Mouse (Mus musculus): Measurements from ENCODE around the gene Reep6. TPM values are rescaled to one million over a fixed set of nuclear protein-coding genes. Genes with fewer than 3 reads are reported as not detected.

The Reep6 gene
- polyA plus RNA-seq, 1 experiment: 287 TPM

- Histone ChIP-seq H3K27ac (ENCODE audit: insufficient read depth, low read depth, low read length) (no peak overlapping the region), H3K4me1 (ENCODE audit: control insufficient read depth, insufficient read depth, insufficient read length, low read length) (peaks cover 3% of the 10 kb centered on the region), H3K36me3 (ENCODE audit: control insufficient read depth, insufficient read depth, low read length) (peaks cover 7% of the 10 kb centered on the region; the same call in 1 of the 2 replicates), H3K27me3 (ENCODE audit: control insufficient read depth, insufficient read depth, low read length) (peaks cover 40% of the 10 kb centered on the region), H3K4me3 (ENCODE audit: low read depth, low read length) (no peak overlapping the region)
- no peak for TF ChIP-seq POLR2A (IDR thresholded peaks at IDR 0.05; ENCODE audit: low read depth, low read length)
- no peak for TF ChIP-seq CTCF (IDR thresholded peaks at IDR 0.05; ENCODE audit: extremely low read depth, insufficient read length, insufficient replicate concordance, low read depth, low read length)
- WGBS: 23% methylated on average over 20 of the region's 20 CpGs
These were observed 16.0 kb upstream of the Reep6 start for GRCm38 (mm10) chr10:80313627-80314201.

GRCm38 (mm10) chr10:80314494-80315001 lies 15.2 kb upstream of the Reep6 start:
- no peak for TF ChIP-seq CTCF (IDR thresholded peaks at IDR 0.05; ENCODE audit: extremely low read depth, insufficient read length, insufficient replicate concordance, low read depth, low read length)
- Histone ChIP-seq H3K27me3 (ENCODE audit: control insufficient read depth, insufficient read depth, low read length) (peaks cover 40% of the 10 kb centered on the region), H3K27ac (ENCODE audit: insufficient read depth, low read depth, low read length) (no peak overlapping the region), H3K36me3 (ENCODE audit: control insufficient read depth, insufficient read depth, low read length) (peaks cover 11% of the 10 kb centered on the region; the same call in 1 of the 2 replicates), H3K4me1 (ENCODE audit: control insufficient read depth, insufficient read depth, insufficient read length, low read length) (peaks cover 10% of the 10 kb centered on the region), H3K4me3 (ENCODE audit: low read depth, low read length) (no peak overlapping the region)
- 50% methylated on average over 16 of the region's 16 CpGs for WGBS

GRCm38 (mm10) chr10:80315315-80315714 lies 14.4 kb upstream of the Reep6 start:
- 50% methylated on average over 27 of the region's 27 CpGs for WGBS
- no peak for TF ChIP-seq POLR2A (IDR thresholded peaks at IDR 0.05; ENCODE audit: low read depth, low read length)
- TF ChIP-seq CTCF (IDR thresholded peaks at IDR 0.05; ENCODE audit: extremely low read depth, insufficient read length, insufficient replicate concordance, low read depth, low read length): no peak
- Histone ChIP-seq H3K27ac (ENCODE audit: insufficient read depth, low read depth, low read length) (no peak overlapping the region), H3K4me1 (ENCODE audit: control insufficient read depth, insufficient read depth, insufficient read length, low read length) (peaks cover 11% of the 10 kb centered on the region), H3K36me3 (ENCODE audit: control insufficient read depth, insufficient read depth, low read length) (peaks cover 11% of the 10 kb centered on the region; the same call in 1 of the 2 replicates), H3K4me3 (ENCODE audit: low read depth, low read length) (no peak overlapping the region), H3K27me3 (ENCODE audit: control insufficient read depth, insufficient read depth, low read length) (peaks cover 40% of the 10 kb centered on the region)

GRCm38 (mm10) chr10:80316359-80316781 lies 13.4 kb upstream of the Reep6 start:
- Histone ChIP-seq H3K4me3 (ENCODE audit: low read depth, low read length) (no peak overlapping the region), H3K27me3 (ENCODE audit: control insufficient read depth, insufficient read depth, low read length) (peaks cover 36% of the 10 kb centered on the region), H3K4me1 (ENCODE audit: control insufficient read depth, insufficient read depth, insufficient read length, low read length) (peaks cover 11% of the 10 kb centered on the region), H3K27ac (ENCODE audit: insufficient read depth, low read depth, low read length) (no peak overlapping the region), H3K36me3 (ENCODE audit: control insufficient read depth, insufficient read depth, low read length) (peaks cover 11% of the 10 kb centered on the region; the same call in 1 of the 2 replicates)
- no peak for TF ChIP-seq CTCF (IDR thresholded peaks at IDR 0.05; ENCODE audit: extremely low read depth, insufficient read length, insufficient replicate concordance, low read depth, low read length)
- TF ChIP-seq POLR2A (IDR thresholded peaks at IDR 0.05; ENCODE audit: low read depth, low read length): no peak
- WGBS: 15% methylated on average over 11 of the region's 11 CpGs

- H3K27me3 ChIP-seq (ENCODE audit: control insufficient read depth, insufficient read depth, low read length): peaks cover 33% of the 10 kb centered on the region
- no peak overlapping the region for H3K4me3 ChIP-seq (ENCODE audit: low read depth, low read length)
- peaks cover 11% of the 10 kb centered on the region for H3K4me1 ChIP-seq (ENCODE audit: control insufficient read depth, insufficient read depth, insufficient read length, low read length)
- 45% methylated on average over 10 of the region's 10 CpGs for WGBS
- TF ChIP-seq CTCF (IDR thresholded peaks at IDR 0.05; ENCODE audit: extremely low read depth, insufficient read length, insufficient replicate concordance, low read depth, low read length): no peak
- TF ChIP-seq POLR2A (IDR thresholded peaks at IDR 0.05; ENCODE audit: low read depth, low read length): no peak
- H3K36me3 ChIP-seq (ENCODE audit: control insufficient read depth, insufficient read depth, low read length): peaks cover 11% of the 10 kb centered on the region; the same call in 1 of the 2 replicates
- H3K27ac ChIP-seq (ENCODE audit: insufficient read depth, low read depth, low read length): no peak overlapping the region
These were observed 12.7 kb upstream of the Reep6 start for GRCm38 (mm10) chr10:80317011-80317410.

- H3K4me1 ChIP-seq (ENCODE audit: control insufficient read depth, insufficient read depth, insufficient read length, low read length): peaks cover 30% of the 10 kb centered on the region
- under 1% methylated on average over 34 of the region's 34 CpGs for WGBS
- peak; percentile 75; the same call in 1 of the 2 replicates for TF ChIP-seq POLR2A (IDR thresholded peaks at IDR 0.05; ENCODE audit: low read depth, low read length)
- TF ChIP-seq CTCF (IDR thresholded peaks at IDR 0.05; ENCODE audit: extremely low read depth, insufficient read length, insufficient replicate concordance, low read depth, low read length): no peak
- H3K36me3 ChIP-seq (ENCODE audit: control insufficient read depth, insufficient read depth, low read length): peaks cover 11% of the 10 kb centered on the region; the same call in 1 of the 2 replicates
- peak within 1 kb of the TSS; percentile 39 for H3K27ac ChIP-seq (ENCODE audit: insufficient read depth, low read depth, low read length)
- H3K4me3 ChIP-seq (ENCODE audit: low read depth, low read length): peak within 1 kb of the TSS; percentile 75
- H3K27me3 ChIP-seq (ENCODE audit: control insufficient read depth, insufficient read depth, low read length): peaks cover 9% of the 10 kb centered on the region; the same call in 1 of the 2 replicates
These were observed 9.4 kb upstream of the Reep6 start, which contains the start of gene 2310011J03Rik for GRCm38 (mm10) chr10:80320340-80320760. TSS of gene 2310011J03Rik (minus strand) at chr10:80320537.

GRCm38 (mm10) chr10:80321014-80321669 lies 8.6 kb upstream of the Reep6 start:
- WGBS: 66% methylated on average over 6 of the region's 6 CpGs
- Histone ChIP-seq H3K27ac (ENCODE audit: insufficient read depth, low read depth, low read length) (no peak overlapping the region), H3K27me3 (ENCODE audit: control insufficient read depth, insufficient read depth, low read length) (peaks cover under 1% of the 10 kb centered on the region; the same call in 1 of the 2 replicates), H3K4me3 (ENCODE audit: low read depth, low read length) (no peak overlapping the region), H3K4me1 (ENCODE audit: control insufficient read depth, insufficient read depth, insufficient read length, low read length) (peaks cover 30% of the 10 kb centered on the region), H3K36me3 (ENCODE audit: control insufficient read depth, insufficient read depth, low read length) (peaks cover 11% of the 10 kb centered on the region; the same call in 1 of the 2 replicates)
- TF ChIP-seq POLR2A (IDR thresholded peaks at IDR 0.05; ENCODE audit: low read depth, low read length): no peak
- TF ChIP-seq CTCF (IDR thresholded peaks at IDR 0.05; ENCODE audit: extremely low read depth, insufficient read length, insufficient replicate concordance, low read depth, low read length): no peak
